Mouse (Mus musculus): ENCODE data around the gene Olfr807.

The Olfr807 gene

DNA sequence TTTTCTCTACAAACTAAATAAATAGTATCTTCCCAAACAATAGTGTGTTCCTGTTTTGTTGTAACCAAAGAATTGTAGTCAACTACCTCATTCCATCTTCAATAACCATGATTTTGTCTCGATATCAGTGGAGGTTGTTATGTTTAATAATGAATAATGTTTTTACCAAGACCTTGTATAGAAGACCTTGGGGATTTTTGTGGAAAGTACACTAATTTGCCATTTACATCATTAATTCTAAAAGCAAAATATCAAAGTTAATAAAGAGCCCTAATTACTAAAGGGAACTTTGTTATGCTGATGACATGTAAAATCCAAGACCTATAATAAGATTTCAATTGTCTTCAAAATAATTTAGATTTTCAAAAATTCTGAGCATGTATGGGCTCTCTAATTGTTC is at the start of gene Olfr807:
Olfr807 (minus strand) TSS at position 101 of the 400 bp plus-strand sequence.
- no peak for DNase-seq (ENCODE audit: inconsistent ontology term)

DNA sequence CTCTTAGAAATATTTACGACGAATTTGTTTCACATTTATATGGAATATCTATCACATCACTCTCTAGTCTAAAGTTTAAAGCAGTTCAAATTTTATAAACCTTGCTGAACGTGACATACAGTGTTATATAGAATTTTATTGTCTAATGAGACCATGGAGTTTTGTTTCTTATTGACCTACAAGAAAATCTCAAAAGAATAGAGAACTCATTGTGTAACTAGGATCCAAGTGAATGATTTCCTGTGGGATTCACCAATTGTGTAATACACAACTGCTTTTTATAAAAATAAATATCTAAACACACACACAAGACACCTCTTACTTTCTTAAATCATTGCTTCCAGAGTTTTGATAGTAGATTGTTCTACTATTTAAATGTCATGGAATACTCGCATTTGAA is 46.7 kb upstream of the Olfr807 start, which contains the start of gene Olfr811:
Olfr811 (minus strand) TSS at position 101 of the 400 bp plus-strand sequence.
- DNase-seq (ENCODE audit: inconsistent ontology term), result no peak

DNA sequence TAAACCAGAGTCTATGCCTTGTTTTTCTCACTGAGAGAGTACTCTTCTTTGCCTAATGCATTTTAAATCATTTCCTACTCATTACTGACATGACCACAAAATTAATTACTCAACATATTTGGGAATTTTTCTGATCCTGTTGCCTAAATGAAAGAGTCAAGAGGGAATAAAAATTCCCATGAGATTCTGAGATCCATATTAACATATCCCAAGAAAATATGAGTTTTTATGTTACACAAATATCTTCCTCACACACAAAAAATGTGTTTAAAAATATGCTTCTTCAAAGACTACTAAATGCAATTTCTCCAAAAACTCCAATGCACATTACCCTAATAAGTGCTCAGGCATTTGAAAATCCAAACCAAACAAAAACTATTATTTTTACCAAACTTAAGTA is 37.2 kb upstream of the Olfr807 start, which contains the start of gene Olfr810:
Olfr810 (minus strand) TSS at position 101 of the 400 bp plus-strand sequence.
- no peak for DNase-seq (ENCODE audit: inconsistent ontology term)

DNA sequence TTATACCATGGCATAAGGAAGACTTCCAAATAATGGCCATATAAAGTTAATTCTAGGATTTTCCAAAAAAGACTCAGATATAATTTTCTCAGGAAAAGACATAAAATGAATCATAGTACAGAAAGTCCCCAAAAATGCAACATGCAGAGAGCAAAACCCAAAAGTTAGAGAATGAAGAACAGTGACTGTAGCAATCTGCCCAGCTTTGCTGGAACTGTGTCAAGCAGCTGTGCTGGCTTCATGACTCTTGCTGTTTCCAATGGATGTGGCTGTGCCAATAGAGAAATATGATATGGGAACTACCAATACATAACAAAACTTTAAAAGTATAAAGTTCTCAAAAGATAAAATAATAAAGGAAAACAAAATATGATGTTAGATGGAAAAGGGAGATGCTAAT is 20.5 kb upstream of the Olfr807 start:
- DNase-seq (ENCODE audit: inconsistent ontology term), result no peak

DNA sequence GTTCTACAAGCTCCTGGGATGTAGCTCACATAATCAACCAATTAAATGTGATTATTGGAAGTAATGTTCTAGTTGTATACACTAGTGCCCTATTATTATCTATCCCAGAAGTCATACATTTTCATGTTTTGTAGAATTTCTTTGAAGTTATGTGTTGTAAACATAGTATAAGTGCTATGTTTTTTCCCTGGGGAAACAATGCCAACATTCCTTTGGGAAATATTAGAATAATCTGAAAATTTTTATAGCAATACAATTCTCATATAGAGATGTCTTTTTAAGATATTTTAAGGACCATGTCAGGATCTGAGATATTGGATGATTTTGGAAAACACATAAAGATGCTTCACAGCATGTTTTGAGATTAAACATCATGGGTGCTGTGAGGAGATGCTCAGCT is 16.7 kb upstream of the Olfr807 start, which contains the start of gene Olfr809:
Olfr809 (plus strand) TSS at position 301 of the 400 bp plus-strand sequence.
- DNase-seq (ENCODE audit: inconsistent ontology term), result no peak

DNA sequence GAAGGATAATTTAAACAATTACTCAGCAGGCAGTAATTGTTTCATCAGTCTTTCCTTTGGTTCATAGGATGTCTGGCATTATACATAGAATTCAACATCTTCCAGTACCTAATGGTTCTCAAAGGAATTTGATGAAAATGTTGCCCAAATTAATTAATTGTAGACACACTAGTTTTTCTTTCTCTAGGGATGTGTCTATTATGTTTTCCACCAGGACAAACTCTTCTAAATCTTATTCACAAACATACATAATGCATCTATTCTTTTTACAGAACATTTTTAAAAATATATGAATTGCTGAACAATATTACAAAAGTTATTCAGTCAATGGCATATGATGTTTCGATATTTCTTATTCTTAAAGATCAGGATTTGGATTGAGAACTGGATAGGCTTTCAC is 7.6 kb upstream of the Olfr807 start, which contains the start of gene Olfr808:
Olfr808 (plus strand) TSS at position 301 of the 400 bp plus-strand sequence.
- DNase-seq (ENCODE audit: inconsistent ontology term), result no peak

DNA sequence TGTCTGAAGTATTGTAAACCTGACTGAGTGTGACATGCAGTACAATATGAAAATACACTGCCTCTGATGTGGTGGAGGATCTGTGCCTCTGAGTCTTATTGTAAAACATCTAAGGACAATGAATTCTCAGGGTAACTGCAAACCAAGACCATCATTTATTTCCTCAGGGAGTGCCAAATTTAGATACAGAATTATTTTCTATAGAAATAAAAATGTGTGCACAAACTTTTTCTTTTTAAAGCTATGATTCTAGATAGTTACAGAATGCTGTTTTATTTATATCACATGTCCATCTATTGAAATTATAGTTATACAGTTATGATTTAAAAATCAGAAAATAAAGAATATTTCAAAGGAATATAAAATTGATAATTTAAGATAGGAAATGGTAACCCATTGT is 15.8 kb downstream of the Olfr807 start, which contains the start of gene Olfr806:
Olfr806 (minus strand) TSS at position 101 of the 400 bp plus-strand sequence.
- no peak for DNase-seq (ENCODE audit: inconsistent ontology term)

DNA sequence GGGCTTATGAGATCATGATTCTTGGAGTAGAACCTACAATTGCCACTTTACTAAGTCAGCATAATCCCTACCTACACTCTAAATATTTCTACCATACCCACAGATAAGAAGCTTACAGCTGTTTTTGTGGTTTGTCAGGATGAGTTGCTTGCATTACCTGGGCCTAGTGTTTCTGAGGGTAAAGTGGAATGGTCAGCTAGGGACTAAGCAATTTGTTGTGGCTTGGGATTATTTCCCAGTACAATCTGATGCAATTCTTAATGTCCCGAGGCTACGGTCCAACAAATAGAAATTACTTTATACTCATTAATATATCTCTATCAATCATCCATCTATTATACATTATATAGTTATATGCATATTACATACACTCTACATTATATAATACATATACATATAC is 28.3 kb downstream of the Olfr807 start, which contains the start of gene Olfr805:
Olfr805 (minus strand) TSS at position 101 of the 400 bp plus-strand sequence.
- DNase-seq (ENCODE audit: inconsistent ontology term), result no peak

Measured in Muller cell, postnatal 12 days (primary cell).